Mouse (Mus musculus) heart, adult 2 months (tissue): Measurements from ENCODE around the gene Rrnad1. TPM values are rescaled to one million over a fixed set of nuclear protein-coding genes. Genes with fewer than 3 reads are reported as not detected.

Experiments
- DNase-seq, 2 experiments: peaks; one replicate each; pipeline ENCODE4 v3.0.0; 2021
- H3K27ac ChIP-seq: fragments of 200-600 bp; 2 replicates; pipeline ENCODE4 v1.8.1; 2022
- H3K27me3 ChIP-seq: fragments of 200-500 bp; 2 replicates; pipeline ENCODE4 v1.6.1; 2012; ENCODE audit warnings: mild to moderate bottlenecking, low read length, inconsistent platforms, mixed read lengths; ENCODE audit not compliant: control insufficient read depth, insufficient read depth
- H3K36me3 ChIP-seq: fragments of 200-500 bp; 2 replicates; pipeline ENCODE4 v1.6.1; 2012; ENCODE audit warnings: low read length, inconsistent platforms; ENCODE audit not compliant: control insufficient read depth, insufficient read depth
- H3K4me1 ChIP-seq: fragments of 200-500 bp; 2 replicates; pipeline ENCODE4 v1.6.1; 2011; ENCODE audit warnings: low read length; ENCODE audit not compliant: control insufficient read depth, insufficient read depth
- H3K4me3 ChIP-seq: fragments of 200-600 bp; 2 replicates; pipeline ENCODE4 v1.8.1; 2022
- H3K79me2 ChIP-seq: fragments of 200-500 bp; replicated peaks from 2 replicates; pipeline ENCODE4 v1.6.1; 2012; ENCODE audit warnings: mild to moderate bottlenecking, inconsistent platforms, low read length, moderate library complexity, mixed read lengths; ENCODE audit not compliant: control insufficient read depth, insufficient read depth
- H3K9ac ChIP-seq: fragments of 200-500 bp; 2 replicates; pipeline ENCODE4 v1.6.1; 2012; ENCODE audit warnings: low read depth, mild to moderate bottlenecking, control low read depth, inconsistent platforms, low read length, mixed read lengths
- CTCF ChIP-seq: fragments of 200-600 bp; IDR thresholded peaks from 2 replicates; pipeline ENCODE4 v1.8.1; 2022; ENCODE audit warnings: antibody characterized with exemption, mild to moderate bottlenecking, moderate library complexity
- EP300 ChIP-seq: fragments of 200-500 bp; IDR thresholded peaks from 2 replicates; pipeline ENCODE4 v1.6.1; 2011; ENCODE audit warnings: low read depth, low read length, control low read depth; ENCODE audit not compliant: insufficient read depth
- POLR2A ChIP-seq: fragments of 200-500 bp; IDR thresholded peaks from 2 replicates; pipeline ENCODE4 v1.6.1; 2011; ENCODE audit warnings: mild to moderate bottlenecking, low read depth, low read length, control low read depth; ENCODE audit not compliant: insufficient read depth
- WGBS: fragments of 180-500 bp; shearing (Covaris S2); methylation state at CpG from one replicate; pipeline ENCODE4 v1.1.7; 2018; 5-methylcytosine and 5-hydroxymethylcytosine counted together
- intact Hi-C: fragments of 180-260 bp; cut with DNase I; formaldehyde crosslinking; loops from one replicate; pipeline ENCODE4 v1.15.1; 2025
- polyA plus RNA-seq: library from polyadenylated mRNA; depleted of rRNA; stranded (reverse); fragments of >200 nt; gene quantifications from 2 replicates; pipeline ENCODE4 v1.2.3, GENCODE M21; 2012
- total RNA-seq, 2 experiments: library from RNA; stranded (reverse); gene quantifications; 2 replicates each; pipeline ENCODE4 v1.2.3; 2021

Gene Rrnad1
- total and polyA plus RNA-seq, 3 experiments, result 4.7 to 18.7 (median 5.5) TPM

GRCm38 (mm10) chr3:87940611-87941010 lies 10.1 kb upstream of the Rrnad1 start:
- Histone ChIP-seq H3K4me1 (peaks cover 4% of the 10 kb centered on the region; the same call in 1 of the 2 replicates), H3K27me3 (no peaks in the 10 kb centered on the region), H3K36me3 (peaks cover 2% of the 10 kb centered on the region; the same call in 1 of the 2 replicates), H3K27ac (no peak overlapping the region), H3K4me3 (no peak overlapping the region), H3K9ac (no peak overlapping the region), H3K79me2 (no peaks in the 10 kb centered on the region)
- TF ChIP-seq POLR2A, result no peak
- no peak for TF ChIP-seq CTCF
- TF ChIP-seq EP300, result no peak
- DNase-seq, result no peak
- intact Hi-C loops, result no loop called here
- WGBS, result 75% methylated on average over 5 of the region's 5 CpGs

GRCm38 (mm10) chr3:87935776-87936175 lies 5.3 kb upstream of the Rrnad1 start:
- peak; percentile 74 to 84 for DNase-seq
- Histone ChIP-seq H3K4me1 (peaks cover 2% of the 10 kb centered on the region; the same call in 1 of the 2 replicates), H3K36me3 (peaks cover 5% of the 10 kb centered on the region), H3K27ac (no peak overlapping the region), H3K27me3 (no peaks in the 10 kb centered on the region), H3K9ac (no peak overlapping the region), H3K79me2 (no peaks in the 10 kb centered on the region), H3K4me3 (no peak overlapping the region)
- intact Hi-C loops, result loop anchor here (1.0 to 2.0 kb wide), 3 partner anchors 26 to 135 kb away; no protein-coding TSS in a partner anchor
- 99% methylated on average over 2 of the region's 2 CpGs for WGBS
- peak; percentile 99 for TF ChIP-seq CTCF
- TF ChIP-seq EP300, result peak; percentile 80; the same call in 1 of the 2 replicates
- TF ChIP-seq POLR2A, result no peak

DNA sequence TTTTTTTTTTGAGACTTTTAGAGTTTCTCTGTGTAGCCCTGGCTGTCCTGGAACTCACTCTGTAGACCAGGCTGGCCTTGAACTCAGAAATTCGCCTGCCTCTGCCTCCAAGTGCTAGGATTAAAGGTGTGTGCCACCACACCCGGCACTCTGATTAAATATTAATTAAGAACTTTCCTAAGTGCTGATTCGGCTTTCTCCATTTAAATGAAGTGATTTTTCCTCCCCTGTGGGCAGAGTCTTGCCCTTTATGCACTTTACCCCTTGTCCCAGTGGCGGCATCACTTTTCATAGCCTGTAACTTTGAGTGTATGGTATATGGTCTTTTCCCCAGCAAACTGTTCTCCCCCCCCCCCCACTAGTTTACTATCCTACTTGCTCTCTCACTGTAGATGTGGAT lies 4.7 kb upstream of the Rrnad1 start:
- no peak for DNase-seq
- Histone ChIP-seq H3K36me3 (peaks cover 5% of the 10 kb centered on the region), H3K4me3 (no peak overlapping the region), H3K9ac (no peak overlapping the region), H3K27me3 (no peaks in the 10 kb centered on the region), H3K79me2 (no peaks in the 10 kb centered on the region), H3K27ac (no peak overlapping the region), H3K4me1 (peaks cover 2% of the 10 kb centered on the region; the same call in 1 of the 2 replicates)
- TF ChIP-seq EP300 (no peak), CTCF (no peak), POLR2A (no peak)
- WGBS, result 81% methylated on average over 4 of the region's 4 CpGs
- intact Hi-C loops, result loop anchor here (1.0 to 2.0 kb wide), 3 partner anchors 26 to 136 kb away; no protein-coding TSS in a partner anchor

DNA sequence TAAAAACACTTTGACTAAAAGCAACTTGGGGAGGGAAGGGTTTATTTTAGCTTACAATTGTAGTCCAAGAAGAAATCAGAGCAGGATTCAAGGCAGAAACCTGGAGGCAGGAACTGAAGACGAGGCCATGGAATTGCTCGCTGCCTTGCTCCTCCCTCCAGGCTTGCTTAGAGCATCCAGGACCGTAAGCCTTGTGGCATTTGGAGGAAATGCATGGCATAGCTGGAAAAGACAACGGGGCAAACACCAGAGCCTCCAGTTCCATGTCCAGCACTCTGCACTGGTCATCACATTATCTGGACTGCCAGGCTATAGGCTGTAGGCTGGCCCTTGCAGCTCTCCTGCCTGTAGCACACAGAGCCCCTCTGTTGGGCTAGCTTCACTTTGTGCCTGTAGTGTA lies 4.0 kb upstream of the Rrnad1 start:
- Histone ChIP-seq H3K9ac (no peak overlapping the region), H3K4me3 (no peak overlapping the region), H3K4me1 (peaks cover 2% of the 10 kb centered on the region; the same call in 1 of the 2 replicates), H3K27ac (no peak overlapping the region), H3K36me3 (peaks cover 5% of the 10 kb centered on the region), H3K79me2 (no peaks in the 10 kb centered on the region; the same call in 1 of the 2 replicates), H3K27me3 (no peaks in the 10 kb centered on the region)
- intact Hi-C loops, result loop anchor here (2.0 kb wide), 1 partner anchor 136 kb away; no protein-coding TSS in a partner anchor
- no peak for TF ChIP-seq POLR2A
- no peak for TF ChIP-seq EP300
- no peak for TF ChIP-seq CTCF
- no peak for DNase-seq
- WGBS, result 41% methylated on average over 4 of the region's 4 CpGs

DNA sequence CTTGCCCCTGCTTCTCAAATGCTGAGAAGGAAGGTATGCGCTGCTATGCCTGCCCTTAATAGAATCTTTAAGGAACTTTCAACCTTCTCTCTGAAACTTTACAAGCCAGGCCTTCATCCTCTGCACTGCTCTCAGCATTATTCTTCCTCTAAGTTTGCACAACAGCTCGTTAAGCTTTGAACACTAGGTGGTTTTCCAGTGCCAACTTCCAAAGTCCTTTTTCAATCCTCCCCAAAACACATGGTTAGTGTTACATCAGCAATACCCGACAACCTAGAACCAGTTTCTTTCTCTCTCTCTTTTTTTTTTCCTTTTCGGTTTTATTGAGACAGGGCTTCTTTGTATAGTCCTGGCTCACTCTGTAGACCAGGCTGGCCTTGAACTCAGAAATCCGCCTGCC lies 3.5 kb upstream of the Rrnad1 start:
- TF ChIP-seq POLR2A (no peak), EP300 (no peak), CTCF (no peak)
- no peak overlapping the region for H3K9ac ChIP-seq
- whole genome bisulfite sequencing, result 76% methylated on average over 5 of the region's 5 CpGs
- intact Hi-C loops, result loop anchor here (2.0 kb wide), 1 partner anchor 137 kb away; no protein-coding TSS in a partner anchor
- no peaks in the 10 kb centered on the region for H3K27me3 ChIP-seq
- H3K36me3 ChIP-seq, result peaks cover 5% of the 10 kb centered on the region
- peaks cover 1% of the 10 kb centered on the region; the same call in 1 of the 2 replicates for H3K79me2 ChIP-seq
- peaks cover 2% of the 10 kb centered on the region; the same call in 1 of the 2 replicates for H3K4me1 ChIP-seq
- no peak for DNase-seq
- H3K4me3 ChIP-seq, result no peak overlapping the region
- H3K27ac ChIP-seq, result no peak overlapping the region

DNA sequence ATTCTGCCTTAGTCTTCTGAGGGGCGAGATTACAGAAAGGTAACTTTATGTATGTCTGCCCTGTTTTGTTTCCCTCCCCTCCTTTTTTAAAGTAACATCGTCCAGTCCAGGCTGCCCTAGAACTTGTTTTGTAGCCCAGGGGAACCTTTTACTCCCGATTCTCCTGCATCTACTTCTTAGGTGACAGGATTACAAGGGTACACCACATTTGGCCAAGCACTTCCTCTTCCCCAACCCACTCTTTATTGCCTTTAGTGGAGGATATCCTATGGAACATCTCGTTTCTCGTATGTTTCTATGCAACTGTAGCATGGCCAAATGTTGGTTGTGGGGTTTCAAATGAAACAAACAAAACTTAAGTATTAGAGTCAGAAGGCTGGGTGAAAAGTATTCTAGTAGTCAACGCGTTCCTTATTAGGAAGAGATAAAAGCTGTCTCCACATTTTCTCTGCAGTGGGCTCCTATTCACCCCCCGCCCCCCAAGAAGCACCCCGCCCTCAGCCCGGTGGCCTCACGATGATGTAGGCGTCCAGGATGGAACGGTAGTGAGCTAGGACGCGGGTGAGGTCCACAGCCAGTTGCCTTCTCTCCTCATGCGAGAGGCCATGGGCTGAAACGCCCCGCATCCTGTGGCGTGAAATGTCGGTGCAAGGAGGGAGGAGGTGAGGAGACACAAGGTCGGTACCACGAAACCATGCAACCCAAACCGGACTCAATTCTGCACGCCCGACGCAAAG lies 1.0 kb downstream of the Rrnad1 start:
- Histone ChIP-seq H3K36me3 (peaks cover 3% of the 10 kb centered on the region), H3K27ac (peak overlapping the region; percentile 87), H3K27me3 (no peaks in the 10 kb centered on the region), H3K9ac (peak overlapping the region; percentile 79), H3K4me1 (peaks cover 2% of the 10 kb centered on the region; the same call in 1 of the 2 replicates), H3K4me3 (peak overlapping the region; percentile 60), H3K79me2 (peaks cover 1% of the 10 kb centered on the region; the same call in 1 of the 2 replicates)
- no peak for TF ChIP-seq EP300
- no peak for TF ChIP-seq CTCF
- no peak for TF ChIP-seq POLR2A
- DNase-seq, result no peak
- intact Hi-C loops, result loop anchor here (1.0 kb wide), 1 partner anchor 43 kb away; no protein-coding TSS in a partner anchor
- 3% methylated on average over 26 of the region's 26 CpGs for WGBS
